Mouse (Mus musculus) erythroid progenitor cell, adult 5-6 weeks (primary cell): ENCODE data around the gene Gm47969. TPM values are rescaled to one million over a fixed set of nuclear protein-coding genes. Genes with fewer than 3 reads are reported as not detected.
"Not testable (repeated sequence)": the region's sequence is repeated elsewhere in the genome, so short reads cannot be mapped to it uniquely, and the experiment has no call there.

Experiments
- ATAC-seq: replicated peaks from 2 replicates; pipeline ENCODE4 v1.8.0; 2016; ENCODE audit warnings: moderate number of reproducible peaks, mild to moderate bottlenecking, moderate TSS enrichment, inconsistent platforms; ENCODE audit not compliant: poor library complexity, low FRiP score, severe bottlenecking
- total RNA-seq, 2 experiments: library from RNA; stranded (forward) in 1 of 2; stranded (reverse) in 1 of 2; fragments of 150-400 nt in 1 of 2; fragments of 186-747, 209-891 nt in 1 of 2; gene quantifications; 2 replicates each; pipeline versions ENCODE4 v1.2.3 to v1.2.4; 2015 to 2017; ENCODE audit warnings: low replicate concordance in 2 of 2

Gm47969 gene
- not detected in 2 replicates for total RNA-seq (2015; ENCODE audit: low replicate concordance)
- not detected in 2 replicates for total RNA-seq (2017; ENCODE audit: low replicate concordance)

DNA sequence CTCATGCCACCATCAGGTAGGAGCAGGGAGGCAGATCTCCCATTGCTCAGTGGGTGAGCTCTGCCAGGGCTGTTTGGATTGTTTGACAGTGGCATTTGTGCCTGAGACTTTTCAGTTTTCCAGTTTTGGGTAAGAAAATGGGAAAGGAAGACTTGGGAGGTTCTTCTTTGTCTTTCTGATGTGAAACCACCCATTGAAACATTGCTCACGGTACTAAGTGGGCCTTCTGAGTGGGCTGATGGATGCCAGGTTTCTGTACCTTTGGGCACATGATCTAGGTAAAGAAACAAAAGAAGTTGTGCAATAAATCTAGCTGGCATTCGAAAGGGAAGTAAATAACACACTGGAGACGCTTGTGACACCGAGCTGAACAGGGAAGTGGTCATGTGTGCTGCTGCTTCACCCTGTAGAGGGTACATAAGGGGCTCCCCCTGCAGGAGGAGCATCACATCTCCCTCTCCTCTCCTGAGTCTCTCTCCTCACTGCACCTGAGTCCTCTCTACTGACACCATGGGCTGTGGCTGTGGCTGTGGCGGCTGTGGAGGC, at the start of gene Gm47969:
Gm47969 (plus strand) TSS at position 51 of the 546 bp plus-strand sequence.
- no peak for ATAC-seq

DNA sequence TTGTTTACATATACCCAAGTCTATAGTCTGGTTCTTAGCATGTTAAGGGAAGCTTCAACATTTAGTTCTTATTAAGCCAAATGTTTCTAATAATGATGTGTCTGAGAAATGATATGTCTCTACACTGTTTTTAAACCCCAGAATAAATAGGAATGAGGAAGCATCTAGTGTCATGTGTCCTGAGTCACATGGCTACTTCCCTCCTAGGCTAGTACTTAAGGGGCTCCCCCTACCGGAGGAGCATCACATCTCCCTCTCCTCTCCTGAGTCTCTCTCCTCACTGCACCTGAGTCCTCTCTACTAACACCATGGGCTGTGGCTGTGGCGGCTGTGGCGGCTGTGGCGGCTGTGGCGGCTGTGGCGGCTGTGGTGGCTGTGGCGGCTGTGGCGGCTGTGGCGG, 44.4 kb upstream of the Gm47969 start, which contains the start of gene Gm47959:
Gm47959 (plus strand) TSS at position 243 of the 400 bp plus-strand sequence.
- ATAC-seq = not testable (repeated sequence)

DNA sequence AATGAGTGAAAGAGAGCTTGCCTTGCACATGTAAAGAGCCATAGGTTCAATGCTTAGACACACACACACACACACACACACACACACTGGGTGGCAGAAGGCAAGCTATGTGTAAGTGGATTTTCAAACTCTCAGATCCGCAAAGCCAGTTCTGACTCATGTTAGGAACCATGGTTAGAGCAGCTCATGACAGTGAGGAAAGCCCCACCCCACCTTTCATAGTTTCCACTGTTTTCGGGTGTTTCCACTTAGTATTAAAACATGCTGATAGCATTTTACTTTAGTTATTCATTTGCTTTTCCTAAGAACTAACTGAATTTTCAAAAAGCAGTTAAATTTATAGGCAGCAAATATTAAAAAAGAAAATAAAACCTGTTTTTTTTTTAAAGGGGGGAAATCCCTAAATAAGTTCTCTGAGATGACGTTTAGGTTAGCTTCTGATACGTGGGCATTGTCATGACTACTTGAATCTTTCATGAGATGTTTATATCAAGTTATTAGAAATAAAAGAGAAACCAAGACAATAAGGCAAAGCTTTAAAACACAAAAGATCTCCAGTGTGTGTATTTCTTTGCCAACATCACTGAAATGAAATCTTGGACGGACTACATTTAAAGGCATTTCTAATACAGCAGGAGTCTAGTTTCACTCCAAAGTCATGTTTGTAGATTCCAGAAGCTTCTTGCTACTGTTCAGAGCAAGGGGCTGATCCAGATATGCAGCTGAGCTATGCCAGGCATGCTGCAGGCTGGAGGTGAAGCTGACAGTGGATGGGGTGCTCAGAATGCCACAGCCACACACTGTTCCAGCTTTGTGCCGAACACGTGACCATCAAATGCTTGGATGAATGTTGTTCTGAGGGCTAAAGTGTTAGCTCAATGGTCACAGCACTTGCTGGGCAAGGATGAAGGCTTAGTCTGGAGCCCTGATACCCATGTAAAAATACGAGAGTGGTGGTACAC, 38.2 kb upstream of the Gm47969 start:
- no peak for ATAC-seq

- no peak for ATAC-seq
These were observed 37.3 kb upstream of the Gm47969 start for GRCm38 (mm10) chr1:83007471-83007870.

DNA sequence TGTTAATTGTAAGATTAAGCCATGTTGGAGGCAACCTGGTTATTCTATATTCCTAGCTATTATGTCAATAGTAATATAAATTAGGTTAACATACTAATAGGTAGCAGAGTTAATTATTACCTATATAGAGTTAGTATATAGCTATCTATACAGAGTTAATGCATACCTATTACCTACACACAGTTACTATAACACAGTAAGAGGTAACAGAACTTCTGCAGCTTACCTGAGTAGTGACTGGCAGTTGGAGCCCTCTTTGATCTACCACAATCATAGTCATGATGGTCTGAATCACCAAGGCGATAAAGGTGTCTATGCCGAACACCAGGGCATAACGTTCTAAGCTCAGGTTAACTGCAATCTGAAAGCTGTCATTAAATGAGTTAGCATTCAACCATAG, 30.3 kb upstream of the Gm47969 start:
- ATAC-seq = no peak

DNA sequence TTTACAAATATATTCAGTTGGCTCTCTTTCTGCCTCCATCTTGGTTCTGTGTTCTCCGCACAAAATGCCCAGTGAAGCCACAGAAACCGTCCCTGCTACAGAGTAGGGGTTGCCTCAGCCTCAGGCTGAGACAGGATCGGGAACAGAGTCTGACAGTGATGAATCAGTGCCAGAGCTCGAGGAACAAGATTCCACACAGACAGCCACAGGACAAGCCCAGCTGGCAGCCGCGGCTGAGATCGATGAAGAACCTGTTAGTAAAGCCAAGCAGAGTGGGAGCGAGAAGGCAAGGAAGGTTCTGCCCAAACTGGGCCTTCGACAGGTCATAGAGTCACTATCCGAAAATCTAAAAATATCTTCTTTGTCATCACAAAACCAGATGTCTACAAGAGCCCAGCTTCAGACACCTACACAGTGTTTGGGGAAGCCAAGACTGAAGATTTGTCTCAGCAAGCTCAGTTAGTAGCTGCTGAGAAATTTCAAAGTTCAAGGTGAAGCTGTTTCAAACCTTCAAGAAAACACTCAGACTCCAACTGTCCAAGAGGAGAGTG, 29.3 kb upstream of the Gm47969 start:
- ATAC-seq = no peak

DNA sequence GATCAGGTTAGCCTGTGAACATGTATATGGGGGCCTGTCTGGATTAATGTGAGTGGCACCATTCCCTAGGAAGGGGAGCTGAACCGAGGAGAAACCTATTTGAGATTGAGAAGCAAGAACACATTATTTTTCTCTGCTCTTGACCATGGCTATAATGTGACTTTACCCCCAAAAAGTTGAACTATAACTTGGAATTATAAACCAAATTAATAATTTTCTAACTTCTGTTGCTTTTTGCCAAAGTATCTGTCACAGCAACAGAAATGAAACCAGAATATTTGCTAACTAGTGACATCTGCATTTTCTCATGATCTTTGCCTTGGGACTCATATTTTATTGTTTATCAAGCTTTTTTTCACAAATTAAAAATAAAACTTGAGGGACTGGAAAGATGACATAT, 28.2 kb upstream of the Gm47969 start:
- no peak for ATAC-seq

GRCm38 (mm10) chr1:83031950-83032349, 12.8 kb upstream of the Gm47969 start:
- ATAC-seq = no peak

DNA sequence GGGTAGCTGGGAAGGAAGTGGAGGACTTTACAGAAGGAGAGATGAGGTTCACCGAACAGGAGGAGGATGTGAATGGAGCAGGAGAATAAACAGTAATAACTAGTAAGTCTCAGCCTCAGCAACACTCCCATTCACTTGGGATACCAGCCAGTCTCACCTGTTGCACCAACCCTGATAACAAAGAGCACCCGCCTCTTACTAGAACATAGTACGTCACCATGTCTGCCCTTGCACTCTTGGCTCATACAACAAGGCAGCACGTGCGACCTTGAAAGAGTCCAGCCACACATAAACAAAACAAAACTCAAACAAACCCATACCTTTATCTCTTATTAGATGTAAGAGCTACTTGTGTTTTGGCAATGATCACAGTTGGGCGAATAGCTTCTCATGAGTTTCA, 12.2 kb upstream of the Gm47969 start:
- no peak for ATAC-seq

DNA sequence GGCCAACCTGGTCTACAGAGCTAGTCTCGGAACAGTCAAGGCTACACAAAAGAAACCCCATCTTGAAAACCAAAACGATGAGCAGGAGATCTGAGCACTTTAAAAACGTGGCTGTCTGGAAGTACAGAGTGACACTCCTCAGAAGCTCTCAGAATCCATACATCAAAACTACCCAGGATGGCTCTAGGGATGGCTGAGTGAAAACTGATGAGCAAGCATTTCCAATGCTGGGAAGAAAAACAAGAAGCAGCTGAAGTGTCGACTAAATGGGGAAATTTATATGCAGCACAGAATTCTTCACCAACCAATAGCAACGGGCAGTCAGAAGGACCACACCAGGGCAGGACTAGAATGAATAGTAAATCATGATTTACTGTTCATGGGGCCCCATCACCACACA, 10.2 kb upstream of the Gm47969 start:
- no peak for ATAC-seq

DNA sequence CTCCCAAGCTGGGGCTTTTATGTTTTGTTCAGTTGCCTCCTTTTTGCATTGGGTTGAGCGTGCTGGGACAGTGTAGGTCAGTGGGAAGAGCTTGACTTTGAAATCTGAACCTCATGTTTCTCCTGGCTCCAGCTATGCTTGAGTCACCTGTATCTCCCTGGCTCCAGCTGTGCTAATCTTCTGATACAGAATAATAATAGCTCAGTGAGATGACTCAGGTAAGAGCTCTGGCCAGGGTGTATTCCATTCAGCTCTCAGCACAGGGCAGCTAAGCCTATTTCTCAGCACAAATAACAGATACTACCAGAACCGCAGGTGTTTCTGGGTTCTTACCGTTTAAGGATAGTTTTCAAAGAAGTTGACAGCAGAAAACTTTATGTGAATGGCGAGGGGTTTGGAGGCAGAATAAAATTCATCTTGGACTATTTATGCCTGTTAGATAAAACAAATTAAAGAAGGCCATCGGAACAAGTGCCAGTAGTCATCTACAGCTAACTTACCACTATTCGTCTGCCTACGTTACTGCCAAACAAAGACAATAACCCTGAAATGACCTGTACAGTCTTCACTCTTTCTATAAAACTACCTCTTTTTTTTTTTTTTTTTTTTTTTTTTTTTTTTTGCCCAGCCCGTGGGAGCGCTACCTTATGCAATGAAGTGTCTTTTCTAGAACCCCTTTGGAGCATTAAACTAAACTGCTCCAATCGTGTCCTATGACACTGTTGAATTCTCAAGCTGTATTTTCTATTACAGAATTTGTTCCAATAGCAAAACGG, 7.7 kb upstream of the Gm47969 start:
- ATAC-seq = no peak

DNA sequence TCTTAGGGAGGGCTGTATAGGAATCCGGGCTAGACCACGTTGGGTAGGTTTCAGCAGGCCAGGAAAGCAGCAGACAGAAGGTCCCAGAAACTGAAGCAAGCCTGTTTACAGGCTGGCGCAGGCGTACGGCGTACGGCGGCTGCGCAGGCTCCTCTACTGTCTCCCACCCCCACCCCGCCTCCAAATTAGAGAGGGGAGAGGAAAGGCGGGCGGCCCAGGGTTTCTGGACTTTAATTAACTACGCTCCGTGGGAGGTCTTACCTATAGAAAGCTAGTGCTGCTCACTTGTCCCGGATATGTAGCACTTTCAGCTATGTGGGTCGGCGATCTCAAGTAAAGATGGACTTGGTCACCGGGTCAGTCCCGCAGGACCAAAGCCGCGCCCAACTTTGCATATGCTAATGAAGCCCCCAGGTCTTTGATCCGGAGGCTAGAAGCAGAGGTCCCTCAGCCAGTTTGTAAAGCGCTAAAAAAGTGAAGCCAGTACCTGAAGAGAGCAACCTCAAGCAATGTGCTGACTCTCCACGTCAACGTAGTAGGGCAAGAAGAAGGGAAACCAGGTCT, 6.5 kb upstream of the Gm47969 start, which contains the start of gene Slc19a3:
Slc19a3 (minus strand) TSS at position 340 of the 564 bp plus-strand sequence.
- ATAC-seq = no peak

DNA sequence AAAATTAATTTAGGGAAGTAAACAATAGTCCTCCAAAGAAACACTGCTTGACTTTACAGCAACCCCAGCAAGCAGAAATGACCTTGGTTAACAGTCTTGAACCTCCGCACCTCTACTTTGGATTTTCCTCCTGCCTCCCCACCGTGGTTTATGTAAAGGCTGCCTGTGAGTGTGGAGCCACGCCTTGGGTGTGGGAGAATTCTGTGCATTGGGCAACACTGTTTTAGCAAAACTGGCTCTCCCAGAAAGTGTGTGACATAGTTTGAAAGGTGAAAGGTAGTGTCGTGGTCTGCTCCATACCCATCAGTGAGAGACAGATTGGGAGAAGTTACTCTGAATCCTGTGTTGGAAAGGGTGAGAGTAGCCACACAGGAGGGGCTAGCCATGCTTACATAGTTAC, 5.7 kb upstream of the Gm47969 start:
- ATAC-seq = no peak

DNA sequence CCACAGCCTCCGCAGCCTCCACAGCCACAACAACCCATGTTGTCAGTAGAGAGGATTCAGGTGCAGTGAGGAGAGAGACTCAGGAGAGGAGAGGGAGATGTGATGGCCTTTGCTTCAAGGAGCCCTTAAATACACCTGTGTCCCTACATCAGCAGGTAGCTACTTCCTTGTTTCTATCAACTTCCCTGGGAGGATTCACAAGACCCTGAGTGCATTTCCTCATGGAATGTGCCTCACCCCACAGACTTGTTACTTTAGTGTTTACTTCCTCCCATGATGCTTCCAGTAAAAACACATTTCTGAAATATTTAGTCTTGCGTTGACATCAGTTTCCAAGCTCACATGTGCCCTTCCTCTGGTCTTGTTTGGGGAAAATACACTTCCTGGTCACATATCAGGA, 2.4 kb upstream of the Gm47969 start, which contains the start of gene Krtap28-10:
Krtap28-10 (minus strand) TSS at position 101 of the 400 bp plus-strand sequence.
- ATAC-seq = no peak

- no peak for ATAC-seq
These were observed 13.7 kb downstream of the Gm47969 start for GRCm38 (mm10) chr1:83058481-83058880.

- ATAC-seq = no peak
These were observed 14.5 kb downstream of the Gm47969 start, which contains the start of gene A030005K14Rik for GRCm38 (mm10) chr1:83059278-83059677. A030005K14Rik (minus strand) TSS chr1:83059378.

- ATAC-seq = no peak
These were observed 15.9 kb downstream of the Gm47969 start, which contains the start of gene Krtap28-13 for GRCm38 (mm10) chr1:83060643-83061042. Krtap28-13 (plus strand) TSS chr1:83060930.

GRCm38 (mm10) chr1:83064851-83065250, 20.1 kb downstream of the Gm47969 start:
- ATAC-seq = no peak

DNA sequence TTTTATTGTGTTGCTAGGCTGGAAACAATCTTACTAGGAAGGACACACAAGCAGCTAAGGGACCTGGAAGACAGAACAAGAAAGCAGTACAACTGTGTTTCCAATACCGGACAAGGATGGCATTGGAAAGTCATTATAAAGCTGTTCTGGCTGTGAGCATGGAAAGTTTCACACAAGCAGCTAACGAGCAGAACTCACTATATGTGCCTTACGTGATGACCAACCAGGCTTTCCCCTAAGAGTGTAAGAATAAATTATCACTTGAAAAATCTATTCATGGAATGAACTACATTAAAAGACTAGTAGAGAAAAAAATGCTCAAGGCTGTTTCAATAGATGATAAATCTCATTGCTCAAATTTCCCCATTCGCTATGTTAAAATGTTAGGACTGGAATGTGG, 21.8 kb downstream of the Gm47969 start:
- ATAC-seq = no peak
